Mouse (Mus musculus): ENCODE data around the gene Rad9a. TPM values are rescaled to one million over a fixed set of nuclear protein-coding genes. Genes with fewer than 3 reads are reported as not detected.

Rad9a gene
- total RNA-seq, 2 experiments from 2014 or later, result 6.6 to 6.7 TPM

DNA sequence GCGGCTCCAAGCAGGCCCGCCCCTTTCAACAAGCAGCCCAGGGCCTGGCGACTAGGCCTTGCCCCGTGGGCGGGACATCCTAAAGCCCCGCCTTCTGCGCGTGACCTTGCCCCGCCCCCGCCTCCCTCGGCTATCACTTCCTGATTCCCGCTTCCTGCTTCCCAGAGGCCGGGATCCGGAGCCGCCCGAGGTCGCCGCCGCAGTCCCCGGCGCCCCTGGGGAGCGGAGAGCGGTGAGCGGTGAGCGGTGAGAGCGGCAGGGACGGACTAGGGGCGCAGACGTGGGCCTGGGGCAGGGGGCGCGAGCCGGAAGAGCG lies 53.0 kb downstream of the Rad9a start, which contains the start of gene Coro1b:
Gene Coro1b, plus strand, starts transcription at position 129 of the 316 bp plus-strand sequence.
- peak; percentile 92 to 95 for DNase-seq (ENCODE audit: low spot score in 2 of 2)

- DNase-seq (ENCODE audit: low spot score in 2 of 2), result no peak
Observed at GRCm38 (mm10) chr19:4147782-4148490, 53.5 kb downstream of the Rad9a start.

GRCm38 (mm10) chr19:4147022-4147405 lies 54.4 kb downstream of the Rad9a start:
- DNase-seq (ENCODE audit: low spot score in 2 of 2), result no peak

- no peak for DNase-seq (ENCODE audit: low spot score in 2 of 2)
Observed at GRCm38 (mm10) chr19:4146366-4147021, 55.0 kb downstream of the Rad9a start.

DNA sequence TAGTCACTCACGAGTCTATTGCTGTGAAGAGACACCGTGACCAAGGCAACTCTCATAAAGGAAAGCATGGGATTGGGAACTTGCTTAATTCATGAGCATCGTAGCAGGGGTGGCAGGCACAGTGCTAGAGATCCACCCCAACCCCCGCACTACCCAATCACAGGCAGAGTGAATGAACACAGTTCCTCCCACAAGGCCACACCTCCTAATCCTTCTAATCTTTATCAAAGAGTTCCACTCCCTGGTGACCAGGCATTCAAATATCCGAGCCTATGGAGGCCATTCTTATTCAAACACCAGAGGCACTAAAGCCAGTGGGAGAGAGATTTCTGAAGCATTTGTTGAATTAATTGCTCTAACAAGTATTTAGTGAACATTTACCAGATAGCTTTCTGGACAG lies 55.5 kb downstream of the Rad9a start:
- DNase-seq (ENCODE audit: low spot score in 2 of 2), result no peak

Small RNA genes within 50 kb of the gene (microRNA-seq; reads per million reads assigned to microRNA genes)
- 0 reads per million in 2 experiments for gene Gm26115

Other genes with a start within 250 kb of the Rad9a start
- gene Aldh3b3, start 243.0 kb downstream of the Rad9a start, total RNA-seq (2021), result not detected
- gene Aldh3b2, start 229.3 kb downstream of the Rad9a start, total RNA-seq (2021), result 1 to 10 TPM in 1 of 2 experiments, under 1 TPM in 1; 0.98 to 1.9 TPM
- gene Acy3, start 215.1 kb downstream of the Rad9a start, total RNA-seq (2021), result 1 to 10 TPM; 2.0 to 2.3 TPM
- gene Tbx10, start 208.9 kb downstream of the Rad9a start, total RNA-seq (2021), result not detected
- 10 to 100 TPM; 12.3 to 12.5 TPM for gene Nudt8, start 201.1 kb downstream of the Rad9a start, total RNA-seq (2021)
- gene Gm49405, start 201.0 kb downstream of the Rad9a start, total RNA-seq (2021), result 1 to 10 TPM; 1.5 to 2.2 TPM
- 1 to 10 TPM; 2.3 to 3.0 TPM for gene Doc2g, start 198.3 kb downstream of the Rad9a start, total RNA-seq (2021)
- 100 to 1,000 TPM; 234 to 250 TPM for gene Ndufv1, start 188.9 kb downstream of the Rad9a start, total RNA-seq (2021)
- 100 to 1,000 TPM; 264 to 267 TPM for gene Gstp1, start 163.7 kb downstream of the Rad9a start, total RNA-seq (2021)
- 10 to 100 TPM; 25.9 to 48.3 TPM for gene Gstp2, start 155.6 kb downstream of the Rad9a start, total RNA-seq (2021)
- gene Gstp3, start 142.1 kb downstream of the Rad9a start, total RNA-seq (2021), result not detected
- not detected for gene Cabp2, start 120.1 kb downstream of the Rad9a start, total RNA-seq (2021)
- gene Cdk2ap2, start 104.5 kb downstream of the Rad9a start, total RNA-seq (2021), result 10 to 100 TPM; 25.0 to 34.1 TPM
- 100 to 1,000 TPM; 192 to 214 TPM for gene Pitpnm1, start 101.7 kb downstream of the Rad9a start, total RNA-seq (2021)
- 10 to 100 TPM; 73.9 to 83.2 TPM for gene Aip, start 75.8 kb downstream of the Rad9a start, total RNA-seq (2021)
- gene Gpr152, start 61.9 kb downstream of the Rad9a start, total RNA-seq (2021), result not detected
- gene Cabp4, start 57.6 kb downstream of the Rad9a start, total RNA-seq (2021), result not detected
- 100 to 1,000 TPM in 1 of 2 experiments, 10 to 100 TPM in 1; 91.1 to 102 TPM for gene Coro1b, start 53.0 kb downstream of the Rad9a start, total RNA-seq (2021)
- 1 to 10 TPM in 1 of 2 experiments, under 1 TPM in 1; 0.99 to 2.5 TPM for gene Ptprcap, start 48.1 kb downstream of the Rad9a start, total RNA-seq (2021)
- 10 to 100 TPM; 32.6 to 40.9 TPM for gene Rps6kb2, start 38.3 kb downstream of the Rad9a start, total RNA-seq (2021)
- gene Carns1, start 26.2 kb downstream of the Rad9a start, total RNA-seq (2021), result 1 to 10 TPM; 4.0 to 4.9 TPM
- gene Tbc1d10c, start 10.4 kb downstream of the Rad9a start, total RNA-seq (2021), result 1 to 10 TPM in 1 of 2 experiments, under 1 TPM in 1; 0.74 to 1.8 TPM
- gene Ppp1ca, start 9.6 kb downstream of the Rad9a start, total RNA-seq (2021), result 100 to 1,000 TPM; 281 TPM
- gene Clcf1, start 12.6 kb upstream of the Rad9a start, total RNA-seq (2021), result under 1 TPM; 0.88 to 0.90 TPM
- gene AC109138.7, start 12.7 kb upstream of the Rad9a start, total RNA-seq (2021), result not detected
- 10 to 100 TPM; 11.9 to 13.5 TPM for gene Pold4, start 30.2 kb upstream of the Rad9a start, total RNA-seq (2021)
- gene Ssh3, start 67.5 kb upstream of the Rad9a start, total RNA-seq (2021), result 10 to 100 TPM; 51.6 to 55.7 TPM
- 10 to 100 TPM; 70.3 to 81.8 TPM for gene Ankrd13d, start 81.5 kb upstream of the Rad9a start, total RNA-seq (2021)
- 100 to 1,000 TPM; 146 to 150 TPM for gene Grk2, start 104.6 kb upstream of the Rad9a start, total RNA-seq (2021)
- gene Kdm2a, start 196.6 kb upstream of the Rad9a start, total RNA-seq (2021), result 10 to 100 TPM; 69.3 to 73.2 TPM
- 1 to 10 TPM; 2.0 to 2.2 TPM for gene Rhod, start 237.8 kb upstream of the Rad9a start, total RNA-seq (2021)

All from layer of hippocampus, postnatal 14 days (tissue).